Mouse (Mus musculus) central nervous system, embryonic 14 days (tissue): ENCODE measurements around the gene Cyb5d1. TPM values are rescaled to one million over a fixed set of nuclear protein-coding genes. Genes with fewer than 3 reads are reported as not detected.

Experiments
- polyA plus RNA-seq: library from polyadenylated mRNA; depleted of rRNA; stranded (reverse); fragments of >200 nt; gene quantifications from 2 replicates; pipeline ENCODE4 v1.2.3, GENCODE M21; 2012; rRNA removed

The Cyb5d1 gene
- 32.2 and 34.2 TPM in 2 replicates for polyA plus RNA-seq

GRCm38 (mm10) chr11:69395235-69395633, at the start of gene Cyb5d1, which contains the start of gene Naa38:
Gene Cyb5d1, minus strand, starts transcription at chr11:69395631.
Gene Naa38, plus strand, starts transcription at chr11:69395487.

GRCm38 (mm10) chr11:69413221-69414181, 18.1 kb upstream of the Cyb5d1 start, which contains the start of gene Kdm6b:
Gene Kdm6b, minus strand, starts transcription at chr11:69413675.

DNA sequence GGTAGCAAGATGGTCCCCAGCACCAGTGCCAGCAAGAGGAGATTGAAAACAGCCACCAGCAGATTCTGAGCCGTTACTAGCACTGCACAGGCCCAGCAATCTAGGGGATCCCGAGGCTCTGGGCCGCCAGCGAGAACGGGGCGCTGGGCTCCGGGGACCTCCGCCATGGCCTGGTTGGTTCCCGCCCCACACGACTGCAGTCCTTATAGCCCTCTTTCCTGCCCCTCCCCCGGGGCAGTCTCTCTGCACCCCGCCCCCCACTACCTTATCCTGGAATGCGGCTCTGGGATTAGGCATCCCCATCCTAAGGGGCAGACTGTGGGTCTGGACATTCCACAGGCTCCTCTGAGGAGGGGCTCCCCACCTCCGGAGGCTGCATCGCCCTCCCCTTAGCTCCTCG, 2.6 kb upstream of the Cyb5d1 start, which contains the start of gene Tmem88:
Tmem88 (minus strand) TSS at position 176 of the 400 bp plus-strand sequence.

GRCm38 (mm10) chr11:69369215-69369989, 26.0 kb downstream of the Cyb5d1 start, which contains the start of gene Chd3:
Gene Chd3, minus strand, starts transcription at chr11:69369406.

Other genes with a start within 250 kb of the Cyb5d1 start
- 0.11 and 0.23 TPM in 2 replicates for gene Alox12b, start 238.6 kb downstream of the Cyb5d1 start, polyA plus RNA-seq
- 0.02 and 0.25 TPM in 2 replicates for gene Alox8, start 197.8 kb downstream of the Cyb5d1 start, polyA plus RNA-seq
- 0.18 and 0.24 TPM in 2 replicates for gene Gucy2e, start 158.6 kb downstream of the Cyb5d1 start, polyA plus RNA-seq
- 51.8 and 63.1 TPM in 2 replicates for gene Cntrob, start 71.9 kb downstream of the Cyb5d1 start, polyA plus RNA-seq
- 148 and 155 TPM in 2 replicates for gene Trappc1, start 71.7 kb downstream of the Cyb5d1 start, polyA plus RNA-seq
- gene Kcnab3, start 69.4 kb downstream of the Cyb5d1 start, polyA plus RNA-seq, result 8.7 and 9.2 TPM in 2 replicates
- 88.1 and 91.3 TPM in 2 replicates for gene Rnf227, start 55.2 kb downstream of the Cyb5d1 start, polyA plus RNA-seq
- 342 and 343 TPM in 2 replicates for gene Chd3, start 26.2 kb downstream of the Cyb5d1 start, polyA plus RNA-seq
- gene Naa38, start 144 bp downstream of the Cyb5d1 start, polyA plus RNA-seq, result 103 and 106 TPM in 2 replicates
- gene Tmem88, start 2.6 kb upstream of the Cyb5d1 start, polyA plus RNA-seq, result 5.4 and 6.8 TPM in 2 replicates
- gene Kdm6b, start 18.0 kb upstream of the Cyb5d1 start, polyA plus RNA-seq, result 20.4 and 25.1 TPM in 2 replicates
- gene Dnah2, start 153.5 kb upstream of the Cyb5d1 start, polyA plus RNA-seq, result 4.1 and 5.0 TPM in 2 replicates
- 144 and 154 TPM in 2 replicates for gene Efnb3, start 164.6 kb upstream of the Cyb5d1 start, polyA plus RNA-seq
- gene Wrap53, start 184.6 kb upstream of the Cyb5d1 start, polyA plus RNA-seq, result 19.6 and 22.7 TPM in 2 replicates
- 118 TPM in 2 replicates for gene Trp53, start 184.7 kb upstream of the Cyb5d1 start, polyA plus RNA-seq
- 47.1 and 54.8 TPM in 2 replicates for gene Atp1b2, start 210.3 kb upstream of the Cyb5d1 start, polyA plus RNA-seq
- not detected in 2 replicates for gene Shbg, start 222.3 kb upstream of the Cyb5d1 start, polyA plus RNA-seq
- gene Sat2, start 226.4 kb upstream of the Cyb5d1 start, polyA plus RNA-seq, result 18.7 and 19.4 TPM in 2 replicates
- 144 and 164 TPM in 2 replicates for gene Fxr2, start 237.4 kb upstream of the Cyb5d1 start, polyA plus RNA-seq